Mouse (Mus musculus): Measurements from ENCODE around the gene Gtf2ird1. TPM values are rescaled to one million over a fixed set of nuclear protein-coding genes. Genes with fewer than 3 reads are reported as not detected.
"Not testable (repeated sequence)": the region's sequence is repeated elsewhere in the genome, so short reads cannot be mapped to it uniquely, and the experiment has no call there.

The Gtf2ird1 gene
- polyA plus RNA-seq, 1 experiment = 22.4 TPM

GRCm38 (mm10) chr5:134458416-134458815 lies 1.9 kb upstream of the Gtf2ird1 start:
- Histone ChIP-seq H3K4me1 (ENCODE audit: control insufficient read depth, insufficient read depth, low read length) (peaks cover 2% of the 10 kb centered on the region; the same call in 1 of the 2 replicates), H3K36me3 (ENCODE audit: control insufficient read depth, insufficient read depth, low read length) (no peaks in the 10 kb centered on the region), H3K27me3 (replicated peaks; ENCODE audit: control insufficient read depth, insufficient read depth, low read length) (no peaks in the 10 kb centered on the region), H3K4me3 (ENCODE audit: insufficient read depth, low read depth, low read length) (no peak overlapping the region), H3K27ac (ENCODE audit: insufficient read depth, low read depth, low read length) (no peak overlapping the region)
- DNase-seq = no peak
- TF ChIP-seq CTCF (conservative IDR thresholded peaks at IDR 0.05; ENCODE audit: insufficient read depth, insufficient read length, low read depth, low read length) = no peak
- TF ChIP-seq POLR2A (IDR thresholded peaks at IDR 0.05; ENCODE audit: low read depth, low read length) = no peak
- 74% methylated on average over 3 of the region's 3 CpGs for WGBS

- Histone ChIP-seq H3K4me1 (ENCODE audit: control insufficient read depth, insufficient read depth, low read length) (peaks cover 2% of the 10 kb centered on the region; the same call in 1 of the 2 replicates), H3K27ac (ENCODE audit: insufficient read depth, low read depth, low read length) (0 out of 2 replicates have a peak overlapping the region, but pooled peaks have one; percentile 12), H3K27me3 (replicated peaks; ENCODE audit: control insufficient read depth, insufficient read depth, low read length) (no peaks in the 10 kb centered on the region), H3K4me3 (ENCODE audit: insufficient read depth, low read depth, low read length) (no peak overlapping the region), H3K36me3 (ENCODE audit: control insufficient read depth, insufficient read depth, low read length) (no peaks in the 10 kb centered on the region)
- DNase-seq = no peak
- TF ChIP-seq CTCF (conservative IDR thresholded peaks at IDR 0.05; ENCODE audit: insufficient read depth, insufficient read length, low read depth, low read length) = no peak
- no peak for TF ChIP-seq POLR2A (IDR thresholded peaks at IDR 0.05; ENCODE audit: low read depth, low read length)
- 88% methylated on average over 2 of the region's 2 CpGs for WGBS
Observed at GRCm38 (mm10) chr5:134457371-134457770, 855 bp upstream of the Gtf2ird1 start.

- Histone ChIP-seq H3K4me1 (ENCODE audit: control insufficient read depth, insufficient read depth, low read length) (peaks cover 2% of the 10 kb centered on the region; the same call in 1 of the 2 replicates), H3K4me3 (ENCODE audit: insufficient read depth, low read depth, low read length) (peak overlapping the region; percentile 53), H3K27ac (ENCODE audit: insufficient read depth, low read depth, low read length) (peak overlapping the region; percentile 10), H3K36me3 (ENCODE audit: control insufficient read depth, insufficient read depth, low read length) (no peaks in the 10 kb centered on the region), H3K27me3 (replicated peaks; ENCODE audit: control insufficient read depth, insufficient read depth, low read length) (no peaks in the 10 kb centered on the region)
- no peak for TF ChIP-seq CTCF (conservative IDR thresholded peaks at IDR 0.05; ENCODE audit: insufficient read depth, insufficient read length, low read depth, low read length)
- TF ChIP-seq POLR2A (IDR thresholded peaks at IDR 0.05; ENCODE audit: low read depth, low read length) = no peak
- 1% methylated on average over 17 of the region's 17 CpGs for WGBS
- DNase-seq = peak; percentile 68
Observed at GRCm38 (mm10) chr5:134455914-134456423, 547 bp downstream of the Gtf2ird1 start.

- H3K4me3 ChIP-seq (ENCODE audit: insufficient read depth, low read depth, low read length) = peak overlapping the region; percentile 53
- no peaks in the 10 kb centered on the region for H3K36me3 ChIP-seq (ENCODE audit: control insufficient read depth, insufficient read depth, low read length)
- WGBS = 8% methylated on average over 21 of the region's 21 CpGs
- H3K27ac ChIP-seq (ENCODE audit: insufficient read depth, low read depth, low read length) = peak overlapping the region; percentile 27; the same call in 1 of the 2 replicates
- H3K27me3 ChIP-seq (replicated peaks; ENCODE audit: control insufficient read depth, insufficient read depth, low read length) = no peaks in the 10 kb centered on the region
- TF ChIP-seq POLR2A (IDR thresholded peaks at IDR 0.05; ENCODE audit: low read depth, low read length) (no peak), CTCF (conservative IDR thresholded peaks at IDR 0.05; ENCODE audit: insufficient read depth, insufficient read length, low read depth, low read length) (no peak)
- H3K4me1 ChIP-seq (ENCODE audit: control insufficient read depth, insufficient read depth, low read length) = peaks cover 2% of the 10 kb centered on the region; the same call in 1 of the 2 replicates
- DNase-seq = peak; percentile 26
Observed at GRCm38 (mm10) chr5:134455186-134455895, 1.2 kb downstream of the Gtf2ird1 start.

GRCm38 (mm10) chr5:134454421-134454820 lies 2.1 kb downstream of the Gtf2ird1 start:
- Histone ChIP-seq H3K27ac (ENCODE audit: insufficient read depth, low read depth, low read length) (0 out of 2 replicates have a peak overlapping the region, but pooled peaks have one; percentile 10), H3K4me1 (ENCODE audit: control insufficient read depth, insufficient read depth, low read length) (peaks cover 2% of the 10 kb centered on the region; the same call in 1 of the 2 replicates), H3K27me3 (replicated peaks; ENCODE audit: control insufficient read depth, insufficient read depth, low read length) (no peaks in the 10 kb centered on the region), H3K4me3 (ENCODE audit: insufficient read depth, low read depth, low read length) (peak overlapping the region; percentile 53; the same call in 1 of the 2 replicates), H3K36me3 (ENCODE audit: control insufficient read depth, insufficient read depth, low read length) (no peaks in the 10 kb centered on the region)
- 19% methylated on average over 9 of the region's 9 CpGs for WGBS
- no peak for DNase-seq
- no peak for TF ChIP-seq POLR2A (IDR thresholded peaks at IDR 0.05; ENCODE audit: low read depth, low read length)
- TF ChIP-seq CTCF (conservative IDR thresholded peaks at IDR 0.05; ENCODE audit: insufficient read depth, insufficient read length, low read depth, low read length) = no peak

- no peaks in the 10 kb centered on the region for H3K36me3 ChIP-seq (ENCODE audit: control insufficient read depth, insufficient read depth, low read length)
- TF ChIP-seq POLR2A (IDR thresholded peaks at IDR 0.05; ENCODE audit: low read depth, low read length) (no peak), CTCF (conservative IDR thresholded peaks at IDR 0.05; ENCODE audit: insufficient read depth, insufficient read length, low read depth, low read length) (no peak)
- no peak for DNase-seq
- peaks cover 2% of the 10 kb centered on the region; the same call in 1 of the 2 replicates for H3K4me1 ChIP-seq (ENCODE audit: control insufficient read depth, insufficient read depth, low read length)
- no peak overlapping the region for H3K27ac ChIP-seq (ENCODE audit: insufficient read depth, low read depth, low read length)
- H3K27me3 ChIP-seq (replicated peaks; ENCODE audit: control insufficient read depth, insufficient read depth, low read length) = no peaks in the 10 kb centered on the region
- no peak overlapping the region for H3K4me3 ChIP-seq (ENCODE audit: insufficient read depth, low read depth, low read length)
- 11% methylated on average over 1 of the region's 1 CpGs for WGBS
Observed at GRCm38 (mm10) chr5:134453577-134453976, 2.9 kb downstream of the Gtf2ird1 start.

GRCm38 (mm10) chr5:134446755-134447154 lies 9.8 kb downstream of the Gtf2ird1 start:
- DNase-seq; H3K27ac ChIP-seq (ENCODE audit: insufficient read depth, low read depth, low read length); H3K4me3 ChIP-seq (ENCODE audit: insufficient read depth, low read depth, low read length); H3K36me3 ChIP-seq (ENCODE audit: control insufficient read depth, insufficient read depth, low read length); H3K27me3 ChIP-seq (replicated peaks; ENCODE audit: control insufficient read depth, insufficient read depth, low read length); H3K4me1 ChIP-seq (ENCODE audit: control insufficient read depth, insufficient read depth, low read length): not testable (repeated sequence)
- 88% methylated on average over 4 of the region's 4 CpGs for WGBS
